Mouse (Mus musculus) neural tube, embryonic 12.5 days (tissue): ENCODE data around the gene Zmym1. TPM values are rescaled to one million over a fixed set of nuclear protein-coding genes. Genes with fewer than 3 reads are reported as not detected.

Experiments used
- ATAC-seq: fragments of 200-750 bp; cut with Nextera tagmentation; 2 replicates; pipeline ENCODE4 v1.8.0; 2017; ENCODE audit warnings: low read depth, mild to moderate bottlenecking, moderate TSS enrichment, moderate library complexity; ENCODE audit not compliant: low FRiP score
- H3K27ac ChIP-seq: fragments of 300-500 bp; sonication (generic); 2 replicates; pipeline ENCODE4 v1.5.1; 2016
- H3K27me3 ChIP-seq: fragments of 300-500 bp; sonication (generic); replicated peaks from 2 replicates; pipeline ENCODE4 v1.6.1; 2016; ENCODE audit warnings: mild to moderate bottlenecking
- H3K36me3 ChIP-seq: fragments of 300-500 bp; sonication (generic); 2 replicates; pipeline ENCODE4 v1.6.1; 2016; ENCODE audit warnings: mild to moderate bottlenecking
- H3K4me1 ChIP-seq: fragments of 300-500 bp; sonication (generic); 2 replicates; pipeline ENCODE4 v1.6.1; 2016
- H3K4me2 ChIP-seq: fragments of 300-500 bp; sonication (generic); replicated peaks from 2 replicates; pipeline ENCODE4 v1.6.1; 2016; ENCODE audit warnings: mild to moderate bottlenecking
- H3K4me3 ChIP-seq: fragments of 300-500 bp; sonication (generic); 2 replicates; pipeline ENCODE4 v1.5.1; 2016
- H3K9ac ChIP-seq: fragments of 300-500 bp; sonication (generic); 2 replicates; pipeline ENCODE4 v1.6.1; 2016; ENCODE audit warnings: mild to moderate bottlenecking
- H3K9me3 ChIP-seq: fragments of 300-500 bp; sonication (generic); 2 replicates; pipeline ENCODE4 v1.6.1; 2016; ENCODE audit warnings: mild to moderate bottlenecking
- WGBS: fragments of 180-500 bp; shearing (Covaris S2); methylation state at CpG from one replicate; pipeline ENCODE4 v1.1.7; 2016; 5-methylcytosine and 5-hydroxymethylcytosine counted together
- polyA plus RNA-seq: library from polyadenylated mRNA; unstranded; fragments of >200 nt; fragmentation: Nextera tagmentation; extraction: Ambion mirVana; gene quantifications from 2 replicates; pipeline ENCODE4 v1.2.1, GENCODE M21; 2016

Zmym1 gene
- polyA plus RNA-seq, 1 experiment from 2014 or later = 25.9 TPM

DNA sequence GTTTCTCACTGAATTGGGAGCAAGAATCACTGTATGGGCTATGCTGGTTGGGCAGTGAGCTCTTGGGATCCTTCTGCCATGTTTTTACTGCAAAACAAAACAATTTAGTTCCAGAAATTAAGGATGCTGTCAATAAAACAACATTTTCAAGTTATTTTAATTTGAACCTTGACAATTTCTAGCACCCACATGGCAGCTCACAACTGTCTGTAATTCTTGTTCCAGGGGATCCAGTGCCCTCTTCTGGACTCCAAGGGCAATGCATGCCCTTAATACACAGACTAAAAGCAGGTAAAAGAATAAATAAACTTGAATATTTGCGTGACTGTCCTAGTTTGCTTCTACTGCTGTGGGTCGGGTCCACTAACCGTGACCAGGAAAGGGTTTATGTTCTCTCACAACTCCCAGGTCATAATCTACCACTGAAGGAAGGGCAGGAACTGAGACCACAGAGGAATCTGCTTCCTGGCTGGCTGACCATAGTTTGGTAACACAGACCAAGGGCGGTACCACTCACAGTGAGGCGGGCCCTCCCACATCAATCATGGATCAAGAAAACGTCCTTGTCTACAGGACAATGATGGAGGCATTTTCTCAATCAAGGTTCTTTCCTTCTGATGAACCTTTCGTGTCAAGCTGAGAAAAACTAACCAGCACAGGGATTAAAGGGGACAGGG lies 6.3 kb downstream of the Zmym1 start:
- Histone ChIP-seq H3K9me3 (no peaks in the 10 kb centered on the region), H3K4me1 (no peaks in the 10 kb centered on the region), H3K4me3 (no peak overlapping the region), H3K36me3 (peaks cover 34% of the 10 kb centered on the region), H3K27me3 (no peaks in the 10 kb centered on the region), H3K27ac (no peak overlapping the region), H3K9ac (no peak overlapping the region), H3K4me2 (no peak overlapping the region)
- WGBS = 82% methylated on average over 7 of the region's 7 CpGs
- ATAC-seq = no peak

DNA sequence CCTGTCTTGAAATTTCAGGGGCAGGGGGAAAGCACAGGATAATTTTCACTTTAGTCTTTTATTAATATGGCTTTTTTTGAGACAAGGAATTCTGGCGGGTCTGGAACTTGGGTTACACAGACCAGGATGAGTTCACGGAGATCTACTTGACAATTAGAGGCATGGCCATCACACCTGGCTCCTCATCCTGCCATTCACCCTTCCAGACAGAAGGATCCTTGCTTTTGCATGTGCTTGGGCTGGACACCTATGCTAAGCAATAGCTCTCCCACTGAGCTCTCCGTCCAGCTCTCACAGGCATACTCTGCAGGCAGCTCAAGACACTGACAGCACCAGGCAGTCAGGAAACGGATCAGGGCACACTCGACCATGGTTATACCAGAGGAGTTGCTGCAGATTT lies 7.9 kb downstream of the Zmym1 start:
- no peak overlapping the region for H3K4me2 ChIP-seq
- 95% methylated on average over 5 of the region's 5 CpGs for WGBS
- ATAC-seq = no peak
- H3K27ac ChIP-seq = no peak overlapping the region
- no peak overlapping the region for H3K4me3 ChIP-seq
- H3K36me3 ChIP-seq = peaks cover 40% of the 10 kb centered on the region
- no peaks in the 10 kb centered on the region for H3K27me3 ChIP-seq
- H3K9ac ChIP-seq = no peak overlapping the region
- H3K9me3 ChIP-seq = no peaks in the 10 kb centered on the region
- no peaks in the 10 kb centered on the region for H3K4me1 ChIP-seq

DNA sequence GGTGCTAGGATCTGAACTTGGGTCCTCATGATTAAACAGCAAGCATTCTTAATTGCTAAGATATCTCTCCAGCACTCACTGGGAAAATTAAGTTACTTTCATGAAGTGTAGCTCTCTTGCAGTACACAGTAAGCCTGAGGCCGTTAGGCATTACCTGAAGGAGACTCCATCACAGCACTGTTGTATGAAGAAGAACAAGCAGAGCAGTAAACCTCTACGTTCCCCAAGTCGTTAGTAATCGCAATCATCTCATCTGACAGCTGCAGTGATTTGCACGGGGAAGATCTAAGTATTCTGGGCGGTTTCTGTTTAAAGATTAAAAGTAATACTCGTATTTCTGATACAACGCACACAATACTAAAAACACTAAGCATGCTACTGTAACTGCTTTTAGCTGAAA lies 9.8 kb downstream of the Zmym1 start:
- Histone ChIP-seq H3K4me2 (no peak overlapping the region), H3K4me1 (no peaks in the 10 kb centered on the region), H3K4me3 (no peak overlapping the region), H3K9me3 (no peaks in the 10 kb centered on the region), H3K27ac (no peak overlapping the region), H3K27me3 (no peaks in the 10 kb centered on the region), H3K9ac (no peak overlapping the region), H3K36me3 (peaks cover 41% of the 10 kb centered on the region)
- no peak for ATAC-seq
- 89% methylated on average over 8 of the region's 8 CpGs for WGBS

DNA sequence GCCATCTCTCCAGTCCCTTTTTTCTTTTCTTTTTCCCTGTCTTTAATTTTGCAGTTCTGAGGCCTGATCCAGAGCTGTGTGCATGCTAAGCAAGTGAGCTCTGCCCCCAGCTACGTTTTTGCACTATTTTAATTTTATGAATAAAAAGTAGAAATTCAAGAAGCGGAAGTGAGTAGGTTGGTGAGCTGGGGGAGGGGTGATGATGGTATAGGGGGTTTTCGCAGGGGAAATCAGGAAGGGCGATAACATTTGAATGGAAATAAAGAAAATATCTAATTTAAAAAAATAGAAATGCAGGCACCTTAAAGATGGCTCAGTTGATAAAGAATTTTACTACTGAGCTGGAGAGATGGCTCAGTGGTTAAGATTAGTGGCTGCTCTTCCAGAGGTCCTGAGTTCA lies 17.4 kb downstream of the Zmym1 start:
- no peaks in the 10 kb centered on the region for H3K27me3 ChIP-seq
- no peak overlapping the region for H3K4me2 ChIP-seq
- no peak overlapping the region for H3K27ac ChIP-seq
- H3K9me3 ChIP-seq = no peaks in the 10 kb centered on the region
- ATAC-seq = no peak
- peaks cover 52% of the 10 kb centered on the region for H3K36me3 ChIP-seq
- H3K9ac ChIP-seq = no peak overlapping the region
- H3K4me3 ChIP-seq = no peak overlapping the region
- WGBS = 88% methylated on average over 4 of the region's 4 CpGs
- H3K4me1 ChIP-seq = no peaks in the 10 kb centered on the region

DNA sequence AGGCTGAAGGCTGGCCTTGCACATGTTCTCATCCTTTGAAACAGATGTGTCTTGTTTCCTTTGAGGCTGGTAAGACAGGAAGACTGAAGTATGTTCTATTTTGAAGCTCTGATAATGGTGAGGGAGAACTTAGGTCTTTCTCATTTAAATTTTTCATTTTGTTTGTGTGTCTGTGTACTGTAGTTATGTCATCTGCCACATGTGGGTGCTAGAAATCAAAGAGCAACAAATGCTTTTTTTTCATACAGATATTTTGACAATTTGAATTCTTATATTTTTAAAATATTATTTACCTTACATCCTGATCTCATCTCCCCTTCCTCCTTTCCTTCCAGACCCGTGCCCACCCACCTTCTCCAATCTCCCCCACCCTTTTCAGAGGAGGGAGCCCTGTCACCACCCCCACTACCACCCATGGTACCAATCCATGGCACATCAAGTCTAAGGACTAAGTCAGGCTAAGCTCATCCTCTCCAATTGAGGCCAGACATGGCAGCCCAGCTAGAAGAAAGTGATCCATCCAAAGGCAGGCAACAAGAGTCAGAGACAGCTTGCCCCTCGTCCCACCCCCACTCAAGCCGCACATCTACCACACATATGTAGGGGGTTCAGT lies 21.0 kb downstream of the Zmym1 start:
- H3K9ac ChIP-seq = no peak overlapping the region
- no peaks in the 10 kb centered on the region for H3K27me3 ChIP-seq
- no peak overlapping the region for H3K4me3 ChIP-seq
- peaks cover 69% of the 10 kb centered on the region for H3K36me3 ChIP-seq
- no peak overlapping the region for H3K27ac ChIP-seq
- H3K4me2 ChIP-seq = no peak overlapping the region
- H3K4me1 ChIP-seq = no peaks in the 10 kb centered on the region
- WGBS = 88% methylated on average over 3 of the region's 3 CpGs
- no peaks in the 10 kb centered on the region for H3K9me3 ChIP-seq
- no peak for ATAC-seq

DNA sequence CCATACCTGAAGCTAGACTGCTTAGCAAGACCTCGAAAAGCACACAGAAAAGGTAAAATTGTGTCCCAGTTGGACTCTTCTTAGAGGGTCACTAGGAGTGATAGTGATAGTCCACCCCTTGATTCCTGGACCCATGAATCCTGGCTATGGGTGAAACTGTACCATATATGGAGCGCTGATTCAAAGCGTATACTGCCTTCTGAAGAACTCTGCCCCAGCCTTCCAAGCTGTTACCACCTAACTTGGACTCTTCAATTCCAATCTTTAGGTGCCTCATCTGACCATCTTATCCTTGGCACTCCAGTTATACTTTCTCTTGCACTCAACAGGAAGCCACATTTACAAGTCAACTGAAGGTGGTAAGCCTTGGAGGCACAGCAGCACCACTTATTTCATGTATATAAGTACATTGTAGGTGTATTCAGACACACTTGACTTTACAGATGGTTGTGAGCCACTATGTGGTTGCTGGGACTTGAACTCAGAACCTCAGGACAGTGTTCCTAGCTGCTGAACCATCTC lies 22.1 kb downstream of the Zmym1 start:
- Histone ChIP-seq H3K9me3 (no peaks in the 10 kb centered on the region), H3K4me3 (no peak overlapping the region), H3K36me3 (peaks cover 69% of the 10 kb centered on the region), H3K4me1 (no peaks in the 10 kb centered on the region), H3K27me3 (no peaks in the 10 kb centered on the region), H3K9ac (no peak overlapping the region), H3K4me2 (no peak overlapping the region), H3K27ac (no peak overlapping the region)
- WGBS = 96% methylated on average over 3 of the region's 3 CpGs
- ATAC-seq = no peak

DNA sequence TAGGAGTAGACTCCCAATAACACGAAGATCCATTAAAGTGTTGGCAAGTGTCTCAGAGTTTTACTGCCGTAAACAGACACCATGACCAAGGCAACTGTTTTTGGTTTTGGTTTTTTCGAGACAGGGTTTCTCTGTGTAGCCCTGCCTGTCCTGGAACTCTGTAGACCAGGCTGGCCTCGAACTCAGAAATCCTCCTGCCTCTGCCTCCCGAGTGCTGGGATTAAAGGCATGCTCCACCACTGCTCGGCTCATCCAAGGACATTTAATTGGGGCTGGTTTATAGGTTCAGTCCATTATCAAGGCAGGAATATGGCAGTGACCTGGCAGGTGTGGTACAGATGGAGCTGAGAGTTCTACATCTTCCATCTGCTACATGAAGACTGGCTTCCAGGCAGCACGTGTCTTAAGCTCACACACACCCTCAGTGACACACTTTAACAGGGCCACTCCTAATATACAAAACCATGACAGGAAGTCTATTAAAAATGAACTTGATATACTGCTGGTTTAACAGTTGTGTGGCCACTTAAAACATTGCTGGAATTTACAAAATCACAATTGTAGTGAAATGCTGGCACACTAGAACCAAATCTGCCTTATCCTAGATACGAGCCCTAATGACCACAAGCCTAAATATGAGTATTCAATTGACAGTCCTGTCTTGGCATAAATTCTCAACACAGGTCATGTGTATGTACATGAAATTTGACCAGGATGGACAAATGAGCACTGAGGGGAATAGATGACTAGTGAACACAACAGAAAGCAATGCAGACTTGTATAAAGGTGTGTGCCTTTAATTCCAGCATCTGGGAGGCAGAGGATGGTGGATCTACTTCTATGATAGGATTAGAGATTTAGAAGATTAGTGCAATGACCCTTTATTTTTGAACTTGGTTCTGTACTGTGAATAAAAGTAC lies 22.8 kb downstream of the Zmym1 start:
- Histone ChIP-seq H3K27me3 (no peaks in the 10 kb centered on the region), H3K4me2 (no peak overlapping the region), H3K27ac (no peak overlapping the region), H3K36me3 (peaks cover 72% of the 10 kb centered on the region), H3K4me3 (no peak overlapping the region), H3K4me1 (no peaks in the 10 kb centered on the region), H3K9me3 (no peaks in the 10 kb centered on the region), H3K9ac (no peak overlapping the region)
- 87% methylated on average over 8 of the region's 8 CpGs for WGBS
- ATAC-seq = no peak

DNA sequence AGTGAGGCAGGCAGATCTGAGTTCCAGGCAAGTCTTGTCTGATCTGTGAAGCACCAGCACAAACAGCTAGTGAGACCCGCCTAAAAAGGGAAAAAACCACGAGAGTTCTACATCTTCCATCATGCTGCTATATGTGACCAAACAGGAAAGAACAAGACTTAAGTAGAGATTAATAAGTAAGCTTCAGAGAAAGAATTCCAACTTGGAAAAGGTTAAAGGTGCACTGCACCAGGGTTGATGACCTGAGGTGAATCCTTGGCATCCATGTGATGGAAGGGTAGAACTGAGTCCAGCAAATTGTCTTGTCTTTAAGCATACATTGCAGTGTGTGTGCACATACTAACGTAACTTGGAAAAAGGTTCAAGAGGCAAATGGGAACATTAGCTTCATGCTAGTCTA lies 23.8 kb downstream of the Zmym1 start:
- ATAC-seq = no peak
- Histone ChIP-seq H3K27me3 (no peaks in the 10 kb centered on the region), H3K4me2 (no peak overlapping the region), H3K9ac (no peak overlapping the region), H3K36me3 (peaks cover 81% of the 10 kb centered on the region), H3K9me3 (no peaks in the 10 kb centered on the region), H3K4me3 (no peak overlapping the region), H3K4me1 (no peaks in the 10 kb centered on the region), H3K27ac (no peak overlapping the region)
- 93% methylated on average over 3 of the region's 3 CpGs for WGBS

DNA sequence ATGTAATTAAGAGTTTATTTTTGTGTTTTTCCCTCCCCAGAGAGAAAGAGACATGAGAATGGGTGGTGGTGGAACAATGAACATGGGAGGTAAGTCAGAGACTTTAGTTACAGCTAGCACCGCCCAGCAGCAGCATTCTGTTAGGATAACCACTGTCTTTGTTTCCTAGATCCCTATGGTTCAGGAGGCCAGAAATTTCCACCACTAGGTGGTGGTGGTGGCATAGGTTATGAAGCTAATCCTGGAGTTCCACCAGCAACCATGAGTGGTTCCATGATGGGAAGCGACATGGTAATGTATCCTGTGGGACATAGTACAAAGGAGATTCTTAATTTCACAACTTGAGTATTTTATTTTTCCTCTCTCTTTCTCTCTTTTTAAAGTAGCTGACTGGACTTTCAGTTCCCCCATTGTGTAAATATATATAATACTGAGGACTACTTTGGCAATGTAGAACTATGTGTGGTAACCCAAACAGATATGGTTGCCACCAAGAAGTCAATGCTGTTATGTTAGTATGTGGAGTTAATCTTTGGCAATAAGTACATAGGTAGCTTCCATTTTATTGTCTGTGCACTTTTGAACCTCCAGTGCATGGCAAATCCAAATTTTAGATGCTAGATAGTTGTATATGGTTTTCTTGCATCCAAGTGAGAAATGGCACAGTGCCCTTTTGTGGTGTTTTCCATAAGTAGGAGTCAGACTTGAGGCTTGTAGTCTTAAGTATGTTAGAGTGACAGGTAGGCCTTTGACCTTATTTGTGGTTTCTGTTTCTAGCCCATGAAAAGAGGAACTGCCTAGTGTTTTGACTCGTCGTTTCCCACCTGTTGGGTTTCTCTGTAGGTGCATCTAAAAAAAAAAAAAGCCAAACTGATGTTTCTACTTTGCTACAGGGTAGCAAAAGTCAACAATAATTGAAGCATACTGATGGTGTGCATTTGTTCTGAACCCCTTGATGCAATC lies 33.4 kb downstream of the Zmym1 start:
- no peaks in the 10 kb centered on the region for H3K27me3 ChIP-seq
- H3K9ac ChIP-seq = no peak overlapping the region
- no peaks in the 10 kb centered on the region for H3K9me3 ChIP-seq
- H3K36me3 ChIP-seq = peaks cover 83% of the 10 kb centered on the region
- no peak overlapping the region for H3K4me3 ChIP-seq
- no peak overlapping the region for H3K27ac ChIP-seq
- peaks cover 26% of the 10 kb centered on the region for H3K4me1 ChIP-seq
- H3K4me2 ChIP-seq = no peak overlapping the region
- ATAC-seq = no peak
- WGBS = 77% methylated on average over 4 of the region's 4 CpGs

DNA sequence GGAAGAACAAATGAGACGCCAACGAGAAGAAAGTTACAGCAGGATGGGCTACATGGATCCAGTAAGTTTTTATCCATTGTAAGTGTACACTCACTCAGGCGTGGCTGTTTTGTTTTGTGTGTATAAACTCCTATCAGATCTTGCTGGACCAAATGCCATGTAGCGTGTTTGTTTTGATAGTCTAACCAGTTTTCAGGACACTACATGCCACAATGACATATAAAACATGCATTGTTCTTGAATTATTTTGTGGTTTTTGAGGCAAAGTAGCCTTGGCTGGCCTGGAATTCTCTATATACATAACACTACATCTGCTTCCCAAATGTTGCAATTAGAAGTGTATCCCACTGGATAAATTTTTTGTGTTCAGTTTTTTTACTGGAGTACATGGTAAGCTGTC lies 34.1 kb downstream of the Zmym1 start:
- Histone ChIP-seq H3K27me3 (no peaks in the 10 kb centered on the region), H3K4me2 (no peak overlapping the region), H3K36me3 (peaks cover 76% of the 10 kb centered on the region), H3K4me1 (peaks cover 26% of the 10 kb centered on the region), H3K27ac (no peak overlapping the region), H3K9me3 (no peaks in the 10 kb centered on the region), H3K4me3 (no peak overlapping the region), H3K9ac (no peak overlapping the region)
- WGBS = 93% methylated on average over 4 of the region's 4 CpGs
- no peak for ATAC-seq

DNA sequence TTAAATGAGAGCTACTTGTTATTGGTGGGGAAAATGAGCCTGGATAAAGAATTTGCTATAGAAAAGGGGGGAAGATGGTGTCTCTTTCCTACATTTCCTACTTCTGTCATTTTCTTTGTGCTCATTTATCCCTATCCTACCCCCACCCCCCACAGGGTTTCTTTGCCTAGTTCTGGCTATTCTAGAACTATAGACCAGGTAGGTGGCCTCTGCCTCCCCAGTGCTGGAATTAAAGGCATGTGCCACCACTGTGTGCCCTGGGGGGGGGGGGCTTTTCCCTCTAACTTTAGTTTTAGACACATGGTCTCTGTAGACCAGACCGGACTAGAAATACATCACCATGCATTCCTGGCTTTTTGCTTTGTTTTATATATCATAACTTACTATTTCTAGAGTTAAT lies 36.7 kb downstream of the Zmym1 start:
- Histone ChIP-seq H3K36me3 (peaks cover 52% of the 10 kb centered on the region), H3K9ac (peak overlapping the region; percentile 49), H3K9me3 (no peaks in the 10 kb centered on the region), H3K27ac (no peak overlapping the region), H3K4me1 (peaks cover 29% of the 10 kb centered on the region), H3K4me3 (peak overlapping the region; percentile 100), H3K27me3 (no peaks in the 10 kb centered on the region), H3K4me2 (peak overlapping the region; percentile 96)
- no peak for ATAC-seq
- 81% methylated on average over 1 of the region's 1 CpGs for WGBS
